Mouse (Mus musculus) adipose tissue, adult 10 weeks (tissue): ENCODE data around the gene Klf2. TPM values are rescaled to one million over a fixed set of nuclear protein-coding genes. Genes with fewer than 3 reads are reported as not detected.

Experiments
- polyA plus RNA-seq: library from polyadenylated mRNA; stranded (reverse); fragments of 350-450 nt; fragmentation: Illumina TruSeq; extraction: RNeasy Lipid Tissue Mini Kit (QIAGEN cat#74804); gene quantifications from one replicate; pipeline ENCODE4 v1.2.3, GENCODE M21; 2014; ENCODE audit warnings: low read depth, low replicate concordance

Klf2 gene
- 31.2 TPM for polyA plus RNA-seq

DNA sequence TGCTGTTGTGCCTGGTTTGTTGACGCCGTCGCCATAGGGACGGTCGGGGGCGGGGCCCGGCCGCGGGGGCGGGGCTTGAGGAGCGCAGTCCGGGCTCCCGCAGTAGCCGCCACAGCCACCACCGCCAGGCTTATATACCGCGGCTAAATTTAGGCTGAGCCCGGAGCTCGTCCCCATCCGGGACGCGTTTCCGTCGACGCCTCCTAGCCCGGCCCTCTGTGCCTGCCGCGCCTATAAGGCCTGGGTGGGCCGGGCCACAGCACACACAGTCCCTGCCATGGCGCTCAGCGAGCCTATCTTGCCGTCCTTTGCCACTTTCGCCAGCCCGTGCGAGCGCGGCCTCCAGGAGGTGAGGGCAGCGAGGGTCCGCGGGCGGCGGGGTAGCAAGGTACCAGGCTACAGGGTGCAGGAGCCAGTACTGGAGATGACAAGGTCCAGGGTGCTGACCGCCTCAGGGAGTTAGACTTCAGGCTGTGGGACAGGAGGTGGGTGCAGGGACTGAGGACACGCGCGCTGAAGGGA, at the start of gene Klf2:
Gene Klf2 (plus strand): TSS at position 233 of the 522 bp plus-strand sequence.

GRCm38 (mm10) chr8:72305210-72305905, 13.5 kb upstream of the Klf2 start, which contains the start of gene Gm10282:
Gene Gm10282 (minus strand): TSS chr8:72305260.

Other genes starting within 250 kb of the Klf2 start
- not detected for gene Olfr373, start 235.9 kb upstream of the Klf2 start, polyA plus RNA-seq
- not detected for gene Olfr374, start 212.0 kb upstream of the Klf2 start, polyA plus RNA-seq
- 141 TPM for gene Tpm4, start 184.1 kb upstream of the Klf2 start, polyA plus RNA-seq
- gene Rab8a, start 157.8 kb upstream of the Klf2 start, polyA plus RNA-seq, result 56.7 TPM
- gene Hsh2d, start 129.4 kb upstream of the Klf2 start, polyA plus RNA-seq, result 0.17 TPM
- 0.47 TPM for gene Cib3, start 106.2 kb upstream of the Klf2 start, polyA plus RNA-seq
- not detected for gene Gm11034, start 105.4 kb upstream of the Klf2 start, polyA plus RNA-seq
- gene Fam32a, start 99.3 kb upstream of the Klf2 start, polyA plus RNA-seq, result 55.7 TPM
- 41.0 TPM for gene Ap1m1, start 79.0 kb upstream of the Klf2 start, polyA plus RNA-seq
- gene Gm10282, start 13.8 kb upstream of the Klf2 start, polyA plus RNA-seq, result 6.0 TPM
- 48.7 TPM for gene Eps15l1, start 102.4 kb downstream of the Klf2 start, polyA plus RNA-seq
- gene Calr3, start 124.8 kb downstream of the Klf2 start, polyA plus RNA-seq, result 5.5 TPM
- 9.1 TPM for gene 1700030K09Rik, start 124.8 kb downstream of the Klf2 start, polyA plus RNA-seq
- 32.8 TPM for gene Cherp, start 156.2 kb downstream of the Klf2 start, polyA plus RNA-seq
- gene Slc35e1, start 173.6 kb downstream of the Klf2 start, polyA plus RNA-seq, result 32.6 TPM
- gene Med26, start 229.2 kb downstream of the Klf2 start, polyA plus RNA-seq, result 7.0 TPM